26 mouse cellular contexts compared by ENCODE assay signal in genomic region chr13:19652405-19652804, GRCm38 (mm10). TPM values are rescaled to one million over a fixed set of nuclear protein-coding genes. Genes with fewer than 3 reads are reported as not detected.
DNase-seq lines count a peak whose midpoint lies in the region; ATAC-seq and TF ChIP-seq lines count a peak whose summit lies in the region.
"Had no signal": no experiment of that assay in that cellular context is flagged by ENCODE, and none has a peak within 500 bp of the region (broad histone marks: within the 10 kb centered on the region; RNA-seq: fewer than 3 reads in every experiment).

No protein-coding gene starts in this region.

- H3K27ac ChIP-seq in liver, embryonic 11.5 days (ENCODE audit: low read depth, low read length) = no peak overlapping the region
- no peak overlapping the region for H3K27ac ChIP-seq in liver, embryonic 14.5 days
- H3K27ac ChIP-seq in intestine, embryonic 16.5 days (ENCODE audit: low read length) = no peak overlapping the region
- H3K27ac ChIP-seq: embryonic facial prominence, embryonic 13.5 days; forebrain, embryonic 10.5 days; heart, adult 2 months; heart, embryonic 15.5 days; hindbrain, embryonic 10.5 days; hindbrain, embryonic 14.5 days had no signal

- H3K9ac ChIP-seq in liver, embryonic 11.5 days (ENCODE audit: low read depth, low read length) = no peak overlapping the region
- H3K9ac ChIP-seq in liver, embryonic 14.5 days (replicated peaks) = no peak overlapping the region
- no peak overlapping the region for H3K9ac ChIP-seq in intestine, embryonic 16.5 days (ENCODE audit: low read depth, low read length)
- H3K9ac ChIP-seq: embryonic facial prominence, embryonic 13.5 days; heart, embryonic 15.5 days; hindbrain, embryonic 14.5 days had no signal

- intact Hi-C loops in left cerebral cortex, postnatal 4 days (cut with DNase I) = no loop called here

- no peak for DNase-seq in liver, embryonic 11.5 days (ENCODE audit: low spot score)
- DNase-seq in liver = no peak
- DNase-seq in liver, embryonic 14.5 days (ENCODE audit: low read depth in 3 of 3, low spot score in 3 of 3) = peak in 2 of 3 experiments; percentile 43 to 54
- DNase-seq in ovary, postnatal 10 days (ENCODE audit: low spot score) = no peak
- no peak for DNase-seq in left cerebral cortex, postnatal 4 days
- DNase-seq: adrenal gland, postnatal 14 days; cerebellum, adult 18-20 months; cerebellum, adult 9-11 months; cerebellum, postnatal 36 days; heart, adult 2 months had no signal

- H3K9me3 ChIP-seq in liver, embryonic 11.5 days (ENCODE audit: control insufficient read depth, low read length) = no peaks in the 10 kb centered on the region
- no peaks in the 10 kb centered on the region for H3K9me3 ChIP-seq in liver, embryonic 14.5 days (ENCODE audit: control insufficient read depth, low read length)
- H3K9me3 ChIP-seq in intestine, embryonic 16.5 days (ENCODE audit: control insufficient read depth, low read length) = no peaks in the 10 kb centered on the region
- H3K9me3 ChIP-seq: embryonic facial prominence, embryonic 13.5 days; forebrain, embryonic 10.5 days; heart, embryonic 15.5 days; hindbrain, embryonic 10.5 days had no signal

- no peaks in the 10 kb centered on the region for H3K4me1 ChIP-seq in liver, embryonic 11.5 days (replicated peaks; ENCODE audit: control insufficient read depth, insufficient read depth, low read length)
- H3K4me1 ChIP-seq in liver, embryonic 14.5 days (replicated peaks; ENCODE audit: control insufficient read depth in 2 of 2, insufficient read depth in 2 of 2, low read length in 1 of 2) = peaks cover 26 to 28% of the 10 kb centered on the region in 2 experiments
- H3K4me1 ChIP-seq in intestine, embryonic 16.5 days (ENCODE audit: control insufficient read depth, insufficient read depth, low read length) = no peaks in the 10 kb centered on the region
- H3K4me1 ChIP-seq: embryonic facial prominence, embryonic 13.5 days; forebrain, embryonic 10.5 days; heart, embryonic 15.5 days; hindbrain, embryonic 10.5 days had no signal

- no peak for TF ChIP-seq CTCF in liver, embryonic 14.5 days (IDR thresholded peaks at IDR 0.05; ENCODE audit: low read depth)

- WGBS in liver, embryonic 11.5 days = 71% methylated on average over 2 of the region's 2 CpGs
- 35% methylated on average over 2 of the region's 2 CpGs for WGBS in liver, embryonic 14.5 days (ENCODE audit: insufficient replicate concordance)
- 86% methylated on average over 2 of the region's 2 CpGs for WGBS in intestine, embryonic 16.5 days

- TF ChIP-seq EP300 in liver, embryonic 14.5 days (IDR thresholded peaks at IDR 0.05; ENCODE audit: low read depth) = peak; percentile 70

- no peak overlapping the region for H3K4me3 ChIP-seq in liver, embryonic 11.5 days (ENCODE audit: low read depth, low read length)
- H3K4me3 ChIP-seq in liver, embryonic 14.5 days (ENCODE audit: insufficient read depth in 1 of 2, low read depth in 2 of 2, low read length in 2 of 2) = no peak overlapping the region
- no peak overlapping the region for H3K4me3 ChIP-seq in intestine, embryonic 16.5 days (ENCODE audit: low read length)
- H3K4me3 ChIP-seq: embryonic facial prominence, embryonic 13.5 days; forebrain, embryonic 10.5 days; heart, adult 2 months; heart, embryonic 15.5 days; hindbrain, embryonic 10.5 days had no signal

- H3K4me2 ChIP-seq in liver, embryonic 11.5 days = no peak overlapping the region
- H3K4me2 ChIP-seq in liver, embryonic 14.5 days (ENCODE audit: low read depth) = no peak overlapping the region
- no peak overlapping the region for H3K4me2 ChIP-seq in intestine, embryonic 16.5 days (ENCODE audit: low read depth, low read length)
- H3K4me2 ChIP-seq: embryonic facial prominence, embryonic 13.5 days; heart, embryonic 11.5 days; heart, embryonic 15.5 days; hindbrain, embryonic 14.5 days had no signal

- no peaks in the 10 kb centered on the region for H3K36me3 ChIP-seq in liver, embryonic 11.5 days (ENCODE audit: control insufficient read depth, insufficient read depth, low read length)
- H3K36me3 ChIP-seq in liver, embryonic 14.5 days (replicated peaks; ENCODE audit: control insufficient read depth, insufficient read depth, low read depth) = no peaks in the 10 kb centered on the region
- no peaks in the 10 kb centered on the region for H3K36me3 ChIP-seq in intestine, embryonic 16.5 days (ENCODE audit: control insufficient read depth, insufficient read depth, low read length)
- H3K36me3 ChIP-seq: embryonic facial prominence, embryonic 13.5 days; forebrain, embryonic 10.5 days; heart, embryonic 15.5 days; hindbrain, embryonic 10.5 days had no signal

- ATAC-seq in liver, embryonic 11.5 days (replicated peaks; ENCODE audit: low FRiP score) = peak; percentile 46
- ATAC-seq in liver, embryonic 14.5 days (ENCODE audit: insufficient read depth) = peak; percentile 63
- ATAC-seq in megakaryocyte progenitor cell, adult 5-6 weeks (replicated peaks; ENCODE audit: poor library complexity) = peak; percentile 27; the same call in 1 of the 2 replicates
- ATAC-seq in intestine, embryonic 16.5 days = no peak
- ATAC-seq: activated CD4-positive, CD25-positive, alpha-beta regulatory T cell, adult 4 months; forebrain, embryonic 14.5 days; Patski had no signal

- H3K27me3 ChIP-seq in liver, embryonic 11.5 days (replicated peaks; ENCODE audit: control insufficient read depth, insufficient read depth, low read length) = no peaks in the 10 kb centered on the region
- H3K27me3 ChIP-seq in liver, embryonic 14.5 days (ENCODE audit: control insufficient read depth, insufficient read depth, low read length) = no peaks in the 10 kb centered on the region
- H3K27me3 ChIP-seq in intestine, embryonic 16.5 days (replicated peaks; ENCODE audit: control insufficient read depth, insufficient read depth, low read length) = no peaks in the 10 kb centered on the region
- H3K27me3 ChIP-seq: embryonic facial prominence, embryonic 13.5 days; heart, embryonic 15.5 days had no signal

RNA-seq across cellular contexts. Expression of gene Sfrp4, which starts 29.5 kb away (rescaled TPM):
- polyA plus RNA-seq in liver, embryonic 11.5 days (2014; fragmentation: Nextera tagmentation; extraction: Ambion mirVana) = 1.0 and 1.2 TPM in 2 replicates
- 0.66 and 0.69 TPM in 2 replicates for polyA plus RNA-seq in liver, embryonic 14.5 days (2012; rRNA removed)
- polyA plus RNA-seq in liver, embryonic 14.5 days (2014; fragmentation: Nextera tagmentation; extraction: Ambion mirVana) = 0.25 and 0.44 TPM in 2 replicates
- total RNA-seq in megakaryocyte progenitor cell, adult 5-6 weeks (2015) = 0.49 and 2.3 TPM in 2 replicates
- 1.7 TPM in 1 of 2 replicates, not detected in the other for total RNA-seq in megakaryocyte progenitor cell, adult 5-6 weeks (2017)
- 1 to 10 TPM; 1.3 to 1.6 TPM for total RNA-seq in left cerebral cortex, postnatal 4 days (2021)
- polyA plus RNA-seq in intestine, embryonic 16.5 days (2015; fragmentation: Nextera tagmentation; extraction: Ambion mirVana) = 0.34 and 0.40 TPM in 2 replicates
- polyA plus RNA-seq: activated CD4-positive, CD25-positive, alpha-beta regulatory T cell, adult 4 months had no signal

RNA-seq across cellular contexts. Expression of gene Epdr1, which starts 32.7 kb away (rescaled TPM):
- polyA plus RNA-seq in liver, embryonic 11.5 days (2014; fragmentation: Nextera tagmentation; extraction: Ambion mirVana) = 22.5 and 25.3 TPM in 2 replicates
- 8.3 and 9.0 TPM in 2 replicates for polyA plus RNA-seq in liver, embryonic 14.5 days (2012; rRNA removed)
- polyA plus RNA-seq in liver, embryonic 14.5 days (2014; fragmentation: Nextera tagmentation; extraction: Ambion mirVana) = 14.7 and 18.6 TPM in 2 replicates
- total RNA-seq in megakaryocyte progenitor cell, adult 5-6 weeks (2015) = 7.4 and 14.0 TPM in 2 replicates
- total RNA-seq in megakaryocyte progenitor cell, adult 5-6 weeks (2017) = 2.5 and 10.0 TPM in 2 replicates
- total RNA-seq in left cerebral cortex, postnatal 4 days (2021) = 10 to 100 TPM; 21.1 to 21.6 TPM
- polyA plus RNA-seq in intestine, embryonic 16.5 days (2015; fragmentation: Nextera tagmentation; extraction: Ambion mirVana) = 14.0 and 15.0 TPM in 2 replicates

RNA-seq across cellular contexts. Expression of gene Nme8, which starts 45.2 kb away (rescaled TPM):
- not detected in 2 replicates for polyA plus RNA-seq in liver, embryonic 11.5 days (2014; fragmentation: Nextera tagmentation; extraction: Ambion mirVana)
- polyA plus RNA-seq in liver, embryonic 14.5 days (2012; rRNA removed) = not detected in 2 replicates
- not detected in 2 replicates for polyA plus RNA-seq in liver, embryonic 14.5 days (2014; fragmentation: Nextera tagmentation; extraction: Ambion mirVana)
- total RNA-seq in megakaryocyte progenitor cell, adult 5-6 weeks (2015) = not detected in 2 replicates
- not detected in 2 replicates for total RNA-seq in megakaryocyte progenitor cell, adult 5-6 weeks (2017)
- not detected for total RNA-seq in left cerebral cortex, postnatal 4 days (2021)
- not detected in 2 replicates for polyA plus RNA-seq in intestine, embryonic 16.5 days (2015; fragmentation: Nextera tagmentation; extraction: Ambion mirVana)
- total RNA-seq: adrenal gland, adult 18-20 months; adrenal gland, postnatal 14 days; gastrocnemius, adult 8-10 months; gastrocnemius, postnatal 4 days; heart, adult 2 months; heart, postnatal 25 days had no signal
- polyA plus RNA-seq: activated CD4-positive, CD25-positive, alpha-beta regulatory T cell, adult 4 months; C2C12; embryonic facial prominence, embryonic 13.5 days; forebrain, embryonic 10.5 days; forebrain, embryonic 14.5 days; heart, adult 2 months; heart, embryonic 11.5 days; hindbrain, embryonic 10.5 days; Patski had no signal

Comparison
In these comparisons a context has a peak if more than half of its experiments do, and no peak if none do; other contexts are left out.
1. DNase-seq: peak in liver, embryonic 14.5 days (2 of 3); none in liver, embryonic 11.5 days (single experiment), liver (single experiment), ovary, postnatal 10 days (single experiment) and left cerebral cortex, postnatal 4 days (single experiment).